Mouse (Mus musculus) ovary, postnatal 14 days (tissue): ENCODE results near the gene Rpl12.

ENCODE experiments used
- DNase-seq: peaks from one replicate; pipeline ENCODE4 v3.0.0; 2022; ENCODE audit warnings: low spot score

The Rpl12 gene

DNA sequence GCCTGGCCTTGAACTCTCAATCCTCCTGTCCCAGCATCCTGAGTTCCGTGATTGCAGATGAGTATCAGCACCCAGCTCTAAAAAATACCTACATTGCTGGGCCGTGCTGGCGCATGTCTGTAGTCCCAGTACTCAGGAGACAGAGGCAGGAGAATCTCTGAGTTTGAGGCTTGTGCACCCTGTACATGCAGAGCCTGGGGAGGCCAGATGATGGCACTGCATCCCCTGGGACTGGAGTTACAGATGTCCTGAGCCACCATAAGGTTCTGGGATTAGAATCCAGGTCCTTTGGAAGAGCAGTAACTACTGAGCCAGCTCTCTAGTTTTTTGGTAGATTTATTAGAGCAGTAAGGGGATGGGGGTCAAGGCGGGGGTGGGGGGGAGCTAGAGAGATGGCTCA, 20.9 kb upstream of the Rpl12 start:
- no peak for DNase-seq

DNA sequence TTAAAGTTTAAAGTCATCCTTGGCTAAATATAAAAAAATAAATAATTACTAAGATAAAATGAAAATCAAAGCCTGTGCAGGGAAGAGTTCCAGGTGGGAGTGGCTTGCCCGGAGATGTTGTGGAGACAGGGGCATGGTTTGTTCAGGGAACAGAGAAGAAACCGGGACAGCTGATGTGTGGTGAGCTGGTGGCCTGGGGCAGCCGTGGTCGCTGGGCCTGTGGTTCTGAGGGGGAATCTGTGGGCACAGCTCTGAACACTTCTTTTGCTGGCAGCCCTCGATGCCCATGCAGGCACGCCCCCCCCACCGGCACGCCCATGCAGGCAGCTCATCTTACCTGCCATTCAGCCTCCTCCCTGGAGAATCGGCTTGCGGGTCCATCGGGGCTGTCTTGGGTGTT, 13.9 kb upstream of the Rpl12 start:
- DNase-seq: no peak

DNA sequence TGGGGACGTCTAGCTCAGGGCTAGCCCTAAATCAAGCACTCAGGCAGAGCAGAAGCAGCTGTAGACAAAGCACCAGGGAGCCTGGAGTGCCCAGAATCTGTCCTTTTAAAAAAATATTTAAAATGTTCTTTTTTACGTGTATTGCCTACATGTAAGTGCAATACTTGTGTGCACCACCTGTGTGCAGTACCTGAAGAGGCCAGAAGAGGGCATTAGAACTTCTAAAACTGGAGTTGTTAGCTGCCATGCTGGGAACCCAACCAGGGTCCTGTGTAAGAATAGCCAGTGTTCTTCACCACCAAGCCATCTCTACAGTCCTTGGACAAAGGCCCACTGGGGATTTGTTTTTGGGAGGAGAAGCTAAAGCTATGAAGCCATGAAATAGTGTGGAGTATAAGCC, 6.8 kb upstream of the Rpl12 start:
- DNase-seq: no peak

DNA sequence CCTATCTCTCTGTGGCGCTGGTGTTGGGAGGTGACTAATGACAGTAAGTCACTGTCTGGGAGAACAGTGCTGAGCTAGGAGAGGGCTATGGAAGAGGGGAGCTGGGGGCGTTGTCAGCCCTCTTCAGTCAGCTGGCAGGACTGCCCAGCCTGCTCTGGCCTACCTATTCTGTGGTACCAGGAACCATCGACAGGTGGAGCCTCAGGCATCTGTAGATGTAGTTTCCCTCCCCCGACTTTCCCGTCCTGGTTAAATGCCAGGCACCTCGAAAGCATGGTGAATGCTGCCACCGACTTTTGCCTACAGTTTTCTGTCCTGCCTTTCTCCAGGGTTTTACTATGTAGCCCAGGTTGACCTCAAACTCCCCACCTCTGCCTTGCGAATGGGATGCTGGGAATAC, 4.0 kb upstream of the Rpl12 start:
- DNase-seq: no peak

DNA sequence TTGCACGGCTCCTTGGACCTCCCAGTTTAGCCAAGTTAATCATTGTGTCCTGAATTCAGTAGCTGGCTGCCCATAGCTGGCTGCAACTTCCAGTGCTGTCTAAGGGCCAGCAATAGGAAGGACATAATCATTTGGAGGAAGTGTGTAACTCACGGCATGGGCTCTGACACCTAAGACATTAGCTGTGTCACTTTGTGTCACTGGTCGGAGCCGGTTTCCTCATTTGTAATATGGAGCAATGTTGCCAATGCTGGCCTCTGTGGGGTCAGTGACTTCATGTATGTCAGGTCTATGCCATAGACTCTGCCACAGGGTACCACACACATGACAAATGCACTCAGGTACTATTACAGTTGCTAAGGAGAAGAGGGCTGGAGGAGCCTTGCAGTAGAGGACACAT, 1.1 kb upstream of the Rpl12 start:
- no peak for DNase-seq

DNA sequence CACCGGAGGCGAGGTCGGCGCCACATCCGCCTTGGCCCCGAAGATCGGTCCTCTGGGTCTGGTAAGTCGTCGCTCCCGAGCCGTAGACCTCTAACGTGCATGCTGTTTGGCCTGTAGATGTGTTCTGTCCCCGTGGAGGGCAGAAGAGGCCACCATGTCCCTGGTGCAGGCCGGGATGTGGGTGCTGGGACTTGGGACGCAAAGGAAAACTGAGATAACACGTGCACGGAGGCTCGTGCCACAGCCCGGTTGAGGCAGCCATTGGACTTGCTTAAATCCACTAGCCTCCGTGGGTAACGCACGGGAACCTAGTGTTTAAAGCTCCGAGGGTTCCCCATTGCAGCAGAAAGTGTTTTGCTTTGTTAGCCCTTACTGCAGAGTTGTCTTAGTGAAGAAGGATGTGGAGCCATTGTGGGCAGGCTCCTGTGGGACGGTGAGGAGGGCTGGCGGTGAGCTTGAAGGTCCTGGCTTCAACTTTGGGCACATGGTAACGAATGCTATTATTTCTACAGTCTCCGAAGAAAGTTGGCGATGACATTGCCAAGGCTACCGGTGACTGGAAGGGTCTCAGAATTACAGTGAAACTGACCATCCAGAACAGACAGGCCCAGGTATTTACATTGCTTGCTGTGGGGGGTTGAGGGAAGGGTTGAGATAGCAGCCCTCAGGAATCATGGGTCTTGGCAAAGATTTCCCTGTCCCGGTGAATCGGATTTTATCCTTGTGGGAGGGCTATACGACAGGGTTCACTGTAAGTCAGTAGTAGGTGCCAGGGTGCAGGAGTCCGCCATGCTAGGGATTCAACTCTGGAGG, 909 bp downstream of the Rpl12 start:
- DNase-seq: no peak

DNA sequence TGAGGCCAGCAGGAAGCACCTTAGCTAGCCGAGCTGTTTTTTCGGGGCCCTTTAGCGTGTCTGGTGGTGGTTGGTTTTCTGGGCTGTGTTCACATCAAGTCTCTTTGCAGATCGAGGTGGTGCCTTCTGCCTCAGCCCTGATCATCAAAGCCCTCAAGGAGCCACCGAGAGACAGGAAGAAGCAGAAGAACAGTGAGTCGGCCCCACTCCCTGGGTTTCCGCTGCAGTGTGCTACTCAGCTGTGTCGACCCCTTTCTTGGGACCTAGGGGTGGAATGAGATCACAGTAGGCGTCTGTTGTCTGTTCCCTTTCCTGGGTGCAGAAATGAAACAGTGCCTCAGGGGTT, 1.5 kb downstream of the Rpl12 start:
- DNase-seq: no peak

DNA sequence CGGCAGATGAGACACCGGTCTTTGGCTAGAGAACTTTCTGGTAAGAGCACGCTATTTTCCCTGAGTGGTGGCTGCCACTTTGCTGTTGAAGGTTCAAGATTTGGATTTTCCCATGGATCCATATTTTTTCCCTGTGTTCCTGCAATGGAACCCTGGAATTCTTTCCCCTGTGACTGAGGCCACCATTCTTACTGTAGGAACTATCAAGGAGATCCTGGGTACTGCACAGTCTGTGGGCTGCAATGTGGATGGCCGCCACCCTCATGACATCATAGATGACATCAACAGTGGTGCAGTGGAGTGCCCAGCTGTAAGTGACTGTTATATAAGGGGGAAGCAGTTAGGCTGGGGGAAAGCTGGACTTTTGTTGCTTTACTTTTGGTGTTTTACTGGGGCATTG, 2.2 kb downstream of the Rpl12 start:
- DNase-seq: no peak

DNA sequence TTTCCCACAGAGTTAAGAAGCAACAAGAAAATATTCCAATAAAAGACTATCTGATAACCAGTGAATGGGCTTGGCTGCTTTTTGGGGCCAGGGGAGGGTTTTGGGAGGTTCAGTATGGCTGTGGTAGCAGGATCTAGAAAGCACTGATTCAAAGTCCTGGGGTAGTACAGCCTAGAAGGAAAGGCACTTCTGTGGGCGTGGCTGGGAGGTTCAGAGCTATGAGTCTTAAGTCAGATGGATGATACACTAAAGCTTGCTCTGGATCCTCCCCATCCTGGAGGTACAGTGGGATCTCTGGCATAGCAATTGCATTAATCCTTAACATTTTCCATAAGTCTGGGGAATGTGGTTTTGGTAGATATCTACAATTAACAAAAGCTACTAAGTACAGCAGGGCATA, 2.6 kb downstream of the Rpl12 start:
- DNase-seq: no peak

DNA sequence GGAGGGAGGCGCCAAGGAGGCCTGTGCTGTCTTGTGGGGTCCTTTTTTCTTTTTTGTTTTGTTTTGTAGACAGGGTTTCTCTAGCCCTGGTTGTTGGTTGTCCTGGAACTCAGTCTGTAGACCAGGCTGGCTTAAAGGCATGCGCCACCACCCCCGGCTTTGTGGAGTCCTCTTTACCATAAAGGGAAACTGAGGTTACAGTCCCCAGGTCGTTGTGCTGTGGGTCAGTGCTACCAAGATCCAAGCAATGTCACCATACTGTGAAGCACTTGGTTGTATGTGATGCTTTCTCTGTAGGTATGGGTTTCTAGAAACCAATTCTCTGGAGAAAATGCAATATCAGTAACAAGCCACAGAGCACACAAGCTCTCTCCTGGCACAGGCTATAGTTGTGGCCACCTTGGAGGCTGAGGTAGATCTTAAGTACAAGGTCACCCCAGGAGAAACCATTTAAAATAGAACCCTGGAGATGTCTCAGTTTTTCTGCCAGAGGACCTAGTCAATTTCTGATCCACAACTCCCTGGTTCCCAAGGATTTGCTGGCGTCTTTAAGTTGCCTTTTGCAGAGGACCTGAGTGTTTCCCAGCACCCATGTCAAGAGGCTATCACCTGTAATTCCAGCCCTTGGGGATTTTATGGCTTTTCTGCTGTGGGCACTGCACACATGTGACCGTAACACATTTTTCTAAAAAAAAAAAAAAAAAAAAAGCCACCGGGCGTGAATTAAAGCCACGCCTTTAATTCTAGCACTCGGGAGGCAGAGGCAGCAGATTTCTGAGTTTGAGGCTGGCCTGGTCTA, 3.5 kb downstream of the Rpl12 start:
- DNase-seq: no peak

DNA sequence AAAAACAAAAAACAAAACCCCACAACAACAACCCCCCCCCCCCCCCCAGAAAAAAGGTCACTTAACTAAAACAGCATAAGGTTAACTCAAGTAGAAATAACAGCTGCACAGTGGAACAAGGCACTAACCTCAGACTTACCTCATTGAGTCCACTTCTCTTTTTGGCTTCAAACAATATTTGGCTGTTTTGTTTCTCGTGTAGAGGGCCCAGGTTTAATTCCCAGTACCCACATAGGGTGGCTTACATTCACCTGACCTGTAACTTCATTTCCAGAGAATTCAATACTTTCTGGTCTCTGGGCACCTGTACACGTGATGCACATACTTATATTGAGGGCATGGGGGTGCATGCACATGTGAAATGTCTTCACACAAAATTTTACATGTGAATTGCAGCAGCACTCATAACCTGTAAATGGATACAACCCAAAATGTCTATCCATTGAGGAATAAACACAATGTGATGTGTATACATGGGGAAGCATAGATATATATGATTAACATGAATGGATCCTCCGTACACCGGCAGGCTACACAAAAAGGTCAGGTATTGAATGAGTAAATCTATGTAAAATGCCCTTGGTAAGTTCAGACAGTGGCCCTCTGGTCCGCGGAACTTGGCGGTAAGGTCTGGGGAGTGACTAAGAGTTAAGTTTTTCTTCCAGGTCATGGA, 4.3 kb downstream of the Rpl12 start:
- DNase-seq: no peak

DNA sequence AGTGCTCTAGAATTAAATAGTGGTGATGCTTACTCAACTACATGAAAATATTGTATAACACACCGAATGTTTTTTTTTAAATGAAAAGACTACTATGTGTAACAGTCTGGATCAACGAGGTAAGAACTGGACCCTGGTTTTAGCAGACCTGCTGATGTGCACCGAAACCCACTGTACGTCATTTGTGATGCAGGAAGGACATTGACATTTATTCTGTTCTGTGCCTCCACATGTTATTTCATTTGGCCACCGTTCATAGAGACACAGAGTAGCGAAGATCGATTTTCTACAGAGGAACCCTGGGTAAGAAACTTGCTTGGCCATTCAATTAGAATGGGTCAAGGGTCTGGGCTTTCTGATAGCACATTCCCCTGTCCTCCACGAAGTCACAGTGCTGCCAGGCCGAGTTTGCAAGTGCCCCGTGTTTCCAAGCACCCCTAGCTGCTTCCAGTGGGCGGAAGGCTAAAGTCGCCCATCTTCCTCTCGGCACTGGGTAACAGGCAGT, 4.9 kb downstream of the Rpl12 start:
- DNase-seq: no peak

DNA sequence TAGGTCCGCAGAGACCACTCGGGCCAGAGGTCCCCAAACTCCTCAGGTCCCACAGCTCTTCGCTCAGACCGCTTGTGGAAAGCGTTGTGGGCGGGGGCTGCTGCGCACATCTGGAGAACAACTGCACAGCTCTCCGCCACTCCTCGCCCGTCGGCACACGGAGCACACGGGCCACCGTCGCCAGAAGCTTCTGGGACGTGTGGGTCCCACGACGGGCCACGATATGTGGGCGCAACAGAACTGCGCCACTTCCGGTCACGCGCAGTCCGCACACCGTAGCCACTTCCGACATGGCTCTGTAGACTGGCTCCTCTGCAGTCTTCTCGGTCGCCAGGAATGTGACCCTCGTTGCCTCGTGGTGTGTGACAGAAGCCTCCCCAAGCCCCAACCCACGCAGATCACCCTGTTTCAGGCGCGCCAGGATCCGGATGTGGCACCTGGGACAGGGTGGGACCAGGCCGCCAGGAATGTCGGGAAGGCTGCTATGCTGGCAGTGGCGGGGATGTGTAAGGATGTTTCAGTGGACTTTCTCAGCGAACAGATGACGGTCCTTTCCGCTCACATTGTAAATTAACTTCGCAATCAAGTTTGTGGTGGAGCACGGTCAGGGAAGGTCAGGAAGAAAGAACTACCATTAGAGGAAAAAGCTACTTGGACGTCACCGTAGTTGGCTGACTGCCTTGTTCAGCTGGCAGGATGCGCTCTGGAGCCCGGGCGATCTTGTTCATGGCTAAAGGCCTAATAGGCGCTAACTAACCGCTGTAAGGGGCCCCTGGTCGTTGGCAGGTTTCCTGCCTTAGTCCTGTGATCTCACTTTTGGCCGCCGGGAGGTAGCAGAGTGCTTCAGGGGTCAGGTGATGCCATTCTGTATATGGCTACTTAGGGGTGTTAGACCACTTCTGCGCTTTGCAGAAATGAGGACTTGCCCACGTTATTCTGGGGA, 5.6 kb downstream of the Rpl12 start:
- peak; percentile 81 for DNase-seq

DNA sequence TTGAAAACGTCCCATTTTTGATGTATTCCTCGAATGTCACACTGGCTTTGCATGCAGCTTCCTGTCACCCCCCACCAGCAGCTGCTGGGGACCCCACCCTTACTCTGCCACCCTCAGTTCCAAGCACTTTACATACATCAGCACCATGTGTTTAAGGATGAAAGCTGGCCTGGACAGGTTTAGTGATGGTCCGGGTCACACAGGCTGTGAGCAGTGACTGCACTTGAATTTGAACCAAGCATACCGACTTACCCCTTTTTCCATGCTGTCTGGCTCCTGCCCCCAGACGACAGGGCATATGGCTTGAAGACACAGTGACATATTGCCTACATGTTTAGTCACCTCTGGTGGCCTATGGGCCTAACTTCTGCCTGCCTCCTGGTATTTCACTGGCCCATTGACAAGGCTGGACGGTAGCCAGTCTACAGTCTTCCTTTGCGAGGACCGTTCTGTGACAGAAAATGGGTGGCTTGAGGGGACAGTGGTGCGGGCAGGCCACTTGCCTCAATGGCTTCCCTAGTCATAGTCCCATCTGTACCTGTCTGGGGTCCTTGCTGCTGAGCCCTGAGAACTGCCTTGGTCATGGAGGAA, 6.8 kb downstream of the Rpl12 start:
- no peak for DNase-seq

DNA sequence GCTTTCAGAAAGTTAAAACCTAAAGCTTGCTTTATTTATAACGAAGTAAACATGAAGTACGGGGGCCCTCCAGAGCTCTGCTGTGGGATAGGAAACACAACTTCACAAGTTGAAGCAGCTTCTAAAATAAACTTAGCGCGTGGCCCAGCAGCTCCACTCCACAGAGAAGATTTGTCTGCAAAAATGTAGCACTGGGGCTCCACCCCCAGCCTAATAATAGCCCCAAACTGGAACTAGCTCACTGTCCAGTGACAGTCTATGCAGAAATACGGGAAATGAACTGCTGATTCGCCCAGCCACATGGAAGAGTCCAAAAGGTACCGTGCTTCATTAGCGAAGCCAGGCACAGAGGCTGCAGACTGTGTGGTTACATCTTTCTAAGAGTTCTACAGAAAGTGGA, 8.0 kb downstream of the Rpl12 start:
- no peak for DNase-seq

DNA sequence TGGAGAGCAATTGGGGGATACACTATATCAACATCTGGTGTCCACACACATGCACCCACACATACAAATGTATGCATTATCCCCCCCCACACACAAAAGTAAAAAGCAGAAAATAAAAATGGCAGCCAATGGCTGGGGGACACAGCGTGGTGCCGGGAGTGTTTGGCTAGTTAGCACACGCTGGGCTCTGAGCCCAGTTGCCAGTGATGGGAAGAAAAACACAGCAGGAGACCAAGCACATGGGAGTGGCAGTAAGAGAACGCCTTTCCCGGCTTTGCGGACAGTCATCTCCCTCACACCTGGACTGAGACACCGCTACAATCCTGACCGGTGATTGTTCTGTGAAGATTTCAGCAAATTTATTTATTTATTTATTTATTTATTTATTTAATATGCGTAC, 9.9 kb downstream of the Rpl12 start:
- DNase-seq: no peak

DNA sequence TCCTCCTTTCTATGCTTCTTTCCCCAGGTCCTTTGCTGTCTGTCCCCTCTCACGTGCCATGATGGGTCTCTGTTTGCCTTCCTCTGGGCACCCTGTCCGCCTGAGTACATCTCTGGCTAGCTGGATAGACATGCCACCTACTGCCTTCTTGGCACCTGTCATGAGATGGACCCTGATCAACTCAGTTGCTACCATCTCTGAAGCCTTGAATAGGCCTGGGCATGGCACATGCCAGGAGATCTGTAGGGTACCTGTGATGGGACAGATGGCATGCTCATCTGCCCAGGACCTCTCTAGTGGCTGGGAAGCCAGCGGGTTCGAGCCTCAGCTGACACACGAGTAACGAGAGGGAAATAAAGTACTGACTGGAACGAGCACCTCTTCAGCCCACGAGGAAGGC, 12.9 kb downstream of the Rpl12 start:
- DNase-seq: no peak

DNA sequence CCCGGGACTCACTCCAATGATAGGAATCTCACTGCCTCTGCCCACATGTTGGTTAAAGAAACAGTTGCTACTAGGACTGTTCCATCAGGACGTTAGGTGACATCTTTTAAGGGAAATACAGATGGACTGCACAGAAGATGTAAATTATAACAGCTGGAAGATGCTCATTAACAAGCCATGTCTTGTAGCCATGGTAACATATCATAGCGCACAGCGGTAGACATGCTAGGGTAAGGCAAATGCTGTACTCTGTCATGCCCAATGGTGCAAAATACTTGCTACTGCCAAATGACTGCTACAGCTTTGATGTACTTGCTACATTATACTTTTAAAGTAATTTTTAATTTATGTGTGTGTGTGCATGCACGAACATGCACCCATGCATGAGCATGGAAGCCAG, 15.8 kb downstream of the Rpl12 start:
- DNase-seq: no peak

DNA sequence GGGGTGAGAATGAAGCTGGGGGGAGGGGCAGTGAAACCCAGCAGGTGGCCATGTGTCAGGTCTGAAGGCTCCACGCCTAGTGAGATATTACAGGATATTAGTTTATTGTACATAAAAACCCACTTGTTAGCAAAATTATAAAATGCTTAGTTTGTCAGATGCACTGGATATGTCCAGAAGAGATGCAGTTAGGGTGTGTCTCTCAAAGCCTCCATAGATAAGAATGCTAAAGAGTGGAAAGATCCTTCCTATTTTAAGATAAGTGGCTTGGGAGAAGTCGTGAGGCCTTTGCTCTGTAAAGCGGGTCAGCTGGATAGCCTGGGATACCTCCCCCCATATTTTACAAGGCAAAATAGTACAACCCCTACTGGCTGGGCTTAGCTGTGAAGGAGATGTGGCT, 17.3 kb downstream of the Rpl12 start:
- no peak for DNase-seq

DNA sequence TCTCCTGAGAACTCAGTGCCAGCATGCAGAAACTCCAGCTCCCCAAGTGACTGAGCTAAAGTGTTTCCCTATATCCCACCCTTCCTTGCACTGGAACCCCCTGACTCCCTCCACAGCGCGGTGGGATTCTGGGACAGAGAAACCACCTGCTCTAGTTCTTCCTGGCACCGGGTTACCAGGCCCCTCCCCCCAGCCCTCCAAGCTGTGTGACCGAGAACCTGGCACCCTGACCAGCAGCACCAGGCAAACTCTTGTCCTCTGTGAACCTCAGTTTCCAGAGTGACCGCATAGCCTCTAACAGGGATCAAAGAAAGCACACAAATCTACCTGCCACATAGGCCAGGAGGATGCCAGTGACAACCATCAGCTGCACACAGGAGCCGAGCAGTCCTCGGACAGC, 18.3 kb downstream of the Rpl12 start:
- DNase-seq: no peak

DNA sequence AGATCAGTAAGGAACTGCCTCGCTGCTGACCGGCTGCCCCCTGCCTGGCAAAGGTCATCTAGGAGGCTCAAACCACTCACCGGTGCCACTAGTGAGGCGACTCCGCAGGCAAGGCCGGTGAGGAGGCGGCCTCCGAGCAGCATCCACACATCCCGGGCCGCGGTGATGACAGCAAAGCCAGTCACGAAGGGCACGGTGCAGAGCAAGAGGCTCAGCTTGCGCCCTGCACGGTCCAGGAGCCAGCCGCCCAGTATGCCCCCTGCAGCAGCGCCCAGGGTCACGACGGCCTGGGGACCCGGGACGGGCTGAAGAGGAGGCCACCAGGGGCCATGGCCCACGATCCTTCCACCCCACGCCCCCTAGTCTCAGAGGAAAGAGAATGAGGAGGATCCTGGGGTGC, 19.9 kb downstream of the Rpl12 start:
- no peak for DNase-seq
